Mouse (Mus musculus): ENCODE results near the gene Iqsec3. TPM values are rescaled to one million over a fixed set of nuclear protein-coding genes. Genes with fewer than 3 reads are reported as not detected.

Gene Iqsec3
- total RNA-seq, 2 experiments from 2014 or later, result 4.5 to 7.8 TPM

DNA sequence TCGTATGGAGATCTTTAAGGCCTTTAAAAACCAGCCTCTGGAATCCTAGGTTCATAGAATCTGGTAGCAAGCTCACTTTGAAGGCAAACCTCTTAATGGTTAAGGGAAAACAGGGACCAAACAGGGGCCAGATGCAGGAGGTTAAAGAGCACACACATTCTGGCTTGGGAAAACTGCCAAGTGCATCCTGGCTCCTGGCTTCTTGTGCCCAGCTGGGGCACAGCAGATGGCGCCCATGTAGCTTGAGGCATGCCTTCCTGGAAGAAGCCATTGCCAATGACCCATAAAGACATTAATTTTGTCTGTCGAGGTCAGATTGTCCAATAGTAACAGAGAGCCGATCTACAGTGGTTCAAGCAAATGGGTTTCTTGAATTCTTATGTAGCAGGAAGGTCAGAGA, 109.5 kb downstream of the Iqsec3 start:
- no peak for DNase-seq

DNA sequence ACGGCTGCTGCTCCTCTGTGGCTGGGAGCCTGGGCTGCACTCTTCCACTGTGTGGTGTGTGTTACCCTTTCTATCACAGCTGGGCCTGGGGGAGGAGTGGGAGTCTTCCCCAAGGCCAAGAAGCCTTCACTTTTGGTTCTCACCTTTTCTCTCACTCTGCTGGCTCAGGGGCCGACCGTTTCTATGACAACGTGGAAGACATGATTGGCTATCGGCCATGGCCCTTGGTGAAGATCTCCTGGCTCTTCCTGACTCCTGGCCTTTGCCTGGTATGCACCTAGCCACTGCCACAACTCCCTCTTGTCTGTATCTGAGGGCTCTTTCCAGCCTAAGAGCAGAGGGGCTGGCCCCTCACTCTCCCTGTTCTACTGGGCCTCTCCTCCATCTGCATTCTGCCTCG, 110.4 kb downstream of the Iqsec3 start:
- no peak for DNase-seq

DNA sequence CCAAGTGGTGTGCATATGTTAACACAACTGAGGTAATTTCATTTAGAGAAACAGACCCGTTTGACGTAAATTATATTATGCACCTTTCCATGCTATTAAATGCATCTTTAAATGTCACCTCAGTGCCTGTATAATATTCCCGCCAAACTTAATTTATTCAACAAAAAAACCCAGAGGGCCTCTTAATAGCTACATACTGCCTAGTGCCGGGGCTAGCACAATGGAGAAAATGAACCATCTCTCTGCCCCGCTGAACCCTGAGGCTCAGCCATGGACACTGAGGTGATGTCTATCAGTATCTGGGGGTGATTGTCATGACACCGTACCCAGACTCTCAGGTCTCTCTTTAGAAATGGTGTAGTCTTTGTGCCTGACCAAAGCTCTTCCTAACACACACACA, 116.2 kb downstream of the Iqsec3 start:
- DNase-seq, result no peak

DNA sequence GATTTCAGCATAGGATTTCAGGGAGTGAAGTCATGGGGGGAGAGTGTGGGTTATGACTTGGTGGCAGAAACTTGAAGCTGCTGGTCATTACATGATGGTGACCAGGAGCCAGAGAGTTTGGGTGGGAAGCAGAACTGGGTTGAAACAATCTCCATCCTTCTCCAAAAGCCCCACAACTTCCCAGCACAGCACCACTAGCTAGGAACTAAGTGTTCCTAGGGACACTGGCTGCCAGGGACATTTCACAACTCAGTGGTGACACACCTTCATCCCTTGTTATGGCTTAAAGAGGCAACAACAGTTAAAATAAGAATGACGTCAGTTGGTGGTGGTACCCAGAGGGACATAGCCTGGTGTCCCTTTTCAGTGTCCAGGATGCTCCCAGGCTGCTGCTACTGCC, 117.4 kb downstream of the Iqsec3 start:
- DNase-seq, result no peak

DNA sequence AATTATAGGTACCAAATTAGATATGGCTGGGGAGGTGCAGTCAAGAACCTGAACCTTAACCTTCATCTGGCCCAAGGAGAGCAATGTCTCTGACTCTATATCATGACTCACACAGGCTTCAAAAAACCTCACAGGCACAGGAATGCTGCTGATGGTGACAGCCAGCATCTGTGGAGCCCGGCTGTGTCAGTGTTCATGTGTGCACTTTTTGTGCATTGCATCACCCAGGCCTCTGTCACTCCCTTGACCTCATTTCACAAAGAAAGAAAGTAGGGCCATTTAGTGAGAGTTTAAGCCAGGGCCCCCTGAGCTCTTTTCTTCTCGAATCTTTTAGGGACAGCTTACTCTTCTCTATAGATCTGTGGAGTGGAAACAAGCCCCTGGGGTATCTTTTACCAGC, 121.2 kb downstream of the Iqsec3 start:
- no peak for DNase-seq

DNA sequence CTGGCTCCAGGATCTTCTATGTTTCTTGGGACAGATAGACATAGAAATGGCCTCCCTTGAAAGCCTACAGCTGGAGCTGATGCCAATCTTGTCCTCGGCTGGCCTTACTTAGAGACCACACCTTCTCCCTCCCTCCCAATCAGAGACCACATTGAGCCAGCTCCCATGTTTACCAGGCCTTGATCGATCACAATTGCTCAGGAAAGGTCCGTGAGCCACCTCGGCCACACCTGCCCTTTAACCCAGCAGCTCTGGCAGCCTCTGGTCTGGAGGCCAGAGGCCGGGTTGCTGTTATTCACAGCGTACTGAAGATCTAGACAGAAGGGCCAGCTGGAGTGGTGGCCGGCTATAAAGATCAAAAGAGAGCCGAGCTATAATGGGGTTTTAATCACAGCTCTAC, 127.0 kb downstream of the Iqsec3 start:
- DNase-seq, result no peak

DNA sequence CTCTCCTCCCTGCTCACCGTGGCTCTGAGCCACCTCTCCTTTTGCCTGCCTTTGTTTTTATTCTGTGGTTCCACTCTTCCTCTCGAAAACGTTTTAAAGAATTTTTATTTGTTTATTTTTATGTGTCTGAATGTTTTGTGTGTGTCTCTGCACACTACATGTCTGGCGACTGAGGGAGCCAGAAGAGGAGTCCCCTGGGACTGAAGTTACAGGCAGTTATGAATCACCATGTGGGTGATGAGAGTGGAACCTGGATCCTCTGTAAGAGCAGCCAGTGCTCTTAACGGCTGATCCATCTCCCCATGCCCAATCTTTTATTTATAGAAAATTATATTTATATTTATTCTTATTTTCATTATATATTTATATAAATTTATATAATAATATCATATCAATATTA, 129.1 kb downstream of the Iqsec3 start:
- DNase-seq, result no peak

DNA sequence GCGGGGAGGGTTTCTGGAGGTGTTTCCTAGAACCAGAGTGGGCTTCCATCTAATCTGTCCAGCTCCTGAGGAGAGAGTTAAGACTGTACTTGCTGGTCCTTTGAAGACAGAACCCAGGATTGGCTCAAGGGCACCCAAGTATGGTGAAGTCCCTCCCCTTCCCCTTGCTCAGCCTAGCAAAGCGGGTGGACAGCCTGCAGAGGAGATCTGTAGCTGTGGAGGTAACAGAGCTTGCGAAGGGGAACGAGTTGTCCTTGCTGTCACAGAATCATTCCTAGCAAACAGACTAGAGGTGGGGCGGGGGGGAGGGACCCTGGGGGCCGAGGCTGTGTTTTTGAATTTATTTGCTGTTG, 129.7 kb downstream of the Iqsec3 start:
- DNase-seq, result no peak

DNA sequence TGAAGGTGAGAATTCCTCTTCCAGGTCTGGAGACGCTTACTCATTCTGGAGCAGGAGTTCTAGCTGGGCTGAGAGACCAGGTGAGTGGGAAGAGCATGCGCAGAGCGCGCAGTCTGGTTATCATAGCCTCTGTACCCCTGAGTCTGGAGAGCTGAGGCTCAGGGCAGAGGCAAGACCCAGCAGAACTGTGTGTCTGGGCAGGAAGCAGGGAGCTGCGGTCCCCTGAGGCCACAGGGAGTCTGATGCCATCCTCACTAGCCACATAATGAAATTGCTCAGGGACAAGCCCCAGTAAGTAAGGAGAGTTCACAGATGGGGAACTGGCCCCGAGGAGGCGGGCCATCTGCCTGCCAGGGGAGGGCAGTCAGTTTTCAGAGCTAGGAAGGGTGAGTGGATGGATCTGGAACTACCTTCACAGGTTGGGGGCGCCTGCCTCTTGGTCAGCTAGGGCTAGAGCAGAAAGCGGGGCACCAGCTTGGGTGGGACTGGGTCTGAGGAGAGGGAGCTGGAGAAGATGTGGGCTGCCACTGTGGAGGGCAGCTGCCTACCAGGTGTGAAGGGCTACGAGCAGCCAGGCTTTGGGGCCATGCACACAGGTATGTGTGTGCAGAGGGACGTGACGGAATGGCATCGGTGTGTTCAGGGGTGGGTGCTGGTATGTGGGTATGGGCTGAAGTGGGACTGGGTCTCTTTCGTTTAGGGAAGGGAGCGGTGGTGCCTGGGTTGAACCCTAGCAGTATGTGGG, 130.3 kb downstream of the Iqsec3 start, which contains the start of gene Slc6a12:
Slc6a12 (plus strand) TSS at position 51 of the 745 bp plus-strand sequence.
- DNase-seq, result no peak

DNA sequence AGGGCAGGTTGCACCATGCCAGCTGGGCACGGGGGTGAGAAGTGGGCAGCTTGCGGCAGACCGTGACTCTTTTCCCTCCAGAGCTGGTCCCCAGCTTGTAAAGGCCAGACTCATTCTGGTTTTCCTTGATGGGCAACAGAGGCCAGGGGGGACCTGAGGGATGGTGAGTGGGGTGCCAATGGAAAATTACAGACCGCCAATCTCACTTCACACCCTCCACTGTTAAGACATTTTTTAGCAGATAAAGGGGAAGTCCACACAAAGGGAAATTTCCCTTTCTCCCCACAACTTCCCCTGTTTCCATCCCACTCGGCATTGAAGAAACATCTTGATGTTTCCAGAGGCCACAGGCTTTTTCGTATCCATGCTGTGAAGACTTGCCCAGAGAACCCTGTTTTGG, 131.8 kb downstream of the Iqsec3 start:
- no peak for DNase-seq

DNA sequence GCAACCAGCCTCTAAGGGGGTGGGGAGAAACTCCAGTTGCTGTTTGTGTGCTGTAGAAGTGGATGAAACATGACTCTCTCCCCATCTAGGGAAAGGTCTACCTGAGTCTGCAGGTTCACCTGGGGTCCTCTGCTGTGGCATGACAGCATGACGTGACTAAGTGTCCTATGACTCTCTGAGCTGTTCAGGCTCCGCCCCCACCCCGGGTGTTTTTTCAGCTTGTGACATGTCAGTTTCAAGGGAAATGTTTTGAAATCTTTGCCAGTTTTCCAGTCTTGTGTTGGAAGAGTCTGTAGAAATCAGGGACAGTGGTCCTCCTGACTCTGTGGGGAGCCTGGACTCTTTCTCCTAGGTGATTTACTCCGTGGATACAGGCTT, 135.0 kb downstream of the Iqsec3 start:
- no peak for DNase-seq

DNA sequence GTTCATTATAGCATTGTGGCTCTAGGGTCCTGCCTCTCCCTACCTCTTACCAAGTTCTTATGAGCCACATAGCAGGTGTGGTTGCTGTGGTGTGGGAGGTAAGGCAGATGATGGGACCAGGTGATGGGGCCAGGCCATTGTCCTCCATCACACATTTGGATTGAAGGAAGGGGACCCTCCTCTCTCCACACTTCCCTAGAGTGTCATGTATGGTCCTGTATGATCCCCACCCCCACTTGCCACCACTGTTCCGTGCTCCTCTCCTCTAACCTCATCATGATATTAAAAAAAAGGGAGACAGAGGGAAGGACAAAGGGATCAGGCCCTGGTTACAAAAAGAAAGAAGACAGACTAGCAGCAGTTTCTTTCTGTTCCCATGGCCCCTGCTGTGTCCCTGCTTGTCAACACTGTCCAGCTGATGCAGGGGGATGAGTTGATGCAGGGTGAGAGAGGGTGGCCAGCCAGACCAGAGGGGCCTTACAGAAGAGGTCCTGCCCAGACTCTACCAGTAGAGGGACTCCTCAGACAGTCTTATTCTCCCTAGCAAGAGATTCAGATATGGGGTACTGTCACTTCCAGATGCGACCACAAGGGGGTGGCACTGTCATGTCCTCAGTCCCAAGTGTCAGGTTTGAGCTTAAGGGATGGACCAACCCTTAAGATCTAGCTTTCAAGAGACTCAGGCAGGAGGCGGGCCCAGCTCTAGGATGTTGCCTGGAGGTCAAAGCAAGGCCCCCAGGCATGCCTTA, 135.5 kb downstream of the Iqsec3 start:
- peak; percentile 82 for DNase-seq

DNA sequence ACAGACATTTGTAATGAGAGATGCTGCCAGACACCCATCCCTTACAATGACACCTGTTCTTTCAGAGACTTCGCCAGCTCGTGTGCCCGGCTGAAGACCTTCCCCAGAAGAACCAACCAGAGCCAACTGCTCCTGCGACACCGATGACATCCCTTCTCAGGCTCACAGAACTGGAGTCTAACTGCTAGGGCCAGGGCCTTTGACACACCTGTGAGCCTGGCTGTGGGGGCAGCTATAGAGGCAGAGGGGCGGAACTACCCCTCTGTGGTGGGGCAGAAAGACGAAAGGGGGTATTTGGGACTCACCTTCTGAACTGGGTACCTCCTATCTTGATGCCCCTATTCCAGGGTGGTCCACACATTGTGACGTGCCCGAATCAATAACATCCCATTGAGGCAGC, 136.2 kb downstream of the Iqsec3 start:
- DNase-seq, result no peak

DNA sequence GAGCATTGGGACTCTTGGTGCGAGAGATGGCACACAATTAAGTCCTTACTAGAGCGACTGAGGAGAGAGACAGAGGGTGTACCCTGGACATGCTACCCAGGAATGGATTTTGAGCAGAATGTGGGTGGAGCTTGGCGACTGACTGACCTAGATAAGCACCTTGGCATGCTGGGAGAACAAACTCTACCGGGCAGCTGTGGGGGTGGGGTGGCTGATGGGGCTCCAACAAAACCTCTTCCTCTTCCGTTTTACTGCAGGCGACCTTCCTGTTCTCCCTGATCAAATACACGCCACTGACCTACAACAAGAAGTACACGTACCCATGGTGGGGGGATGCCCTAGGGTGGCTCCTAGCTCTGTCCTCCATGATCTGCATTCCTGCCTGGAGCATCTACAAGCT, 136.9 kb downstream of the Iqsec3 start:
- DNase-seq, result no peak

DNA sequence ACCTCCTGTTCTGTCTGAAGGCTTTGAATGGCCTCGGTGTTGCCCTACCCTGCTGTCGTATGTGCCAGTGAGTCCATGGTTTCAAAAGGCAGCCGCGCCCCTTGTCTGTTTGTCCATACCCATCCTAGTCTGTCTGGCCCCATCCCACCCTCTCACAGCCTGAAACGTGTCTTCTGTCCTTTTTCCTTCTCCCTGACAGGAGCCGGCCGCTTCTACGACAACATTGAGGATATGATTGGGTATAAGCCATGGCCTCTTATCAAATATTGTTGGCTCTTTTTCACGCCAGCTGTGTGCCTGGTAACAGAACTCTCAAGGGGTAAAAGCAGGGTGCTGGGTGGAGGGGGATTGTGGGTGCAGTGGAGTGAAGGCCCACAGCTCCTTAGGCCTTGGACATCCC, 137.6 kb downstream of the Iqsec3 start:
- DNase-seq, result no peak

DNA sequence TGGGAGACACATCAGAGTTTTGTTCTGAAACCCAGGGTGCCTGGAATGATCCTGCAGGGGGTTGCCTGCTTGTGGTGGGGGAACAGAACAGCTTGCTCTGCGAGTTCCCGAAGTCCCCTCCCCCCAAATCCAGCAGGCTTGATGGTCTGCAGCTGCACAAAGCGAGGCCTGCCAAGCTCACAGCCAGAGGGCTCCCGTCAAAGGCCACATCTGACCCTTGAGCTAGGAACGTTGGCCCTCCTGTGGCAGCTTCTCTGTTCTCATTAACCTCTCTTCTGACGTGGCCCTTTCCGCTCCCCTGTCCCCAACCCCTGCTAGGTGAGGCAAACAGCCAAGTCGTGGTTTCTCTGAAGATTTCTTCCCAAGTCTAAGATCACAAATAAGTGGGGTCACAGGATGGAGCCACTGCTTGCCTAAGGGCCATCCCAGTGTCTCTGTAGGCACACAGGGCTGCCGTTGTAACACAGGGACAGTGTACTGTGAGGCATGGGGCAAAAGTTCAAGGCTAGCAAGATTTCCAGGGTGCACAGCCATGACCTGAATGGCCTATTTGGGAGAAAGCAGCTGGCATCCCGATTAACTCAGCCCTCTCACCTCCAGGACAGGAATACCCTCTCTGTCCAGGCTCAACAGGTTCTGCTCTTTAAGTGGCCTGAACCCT, 143.5 kb downstream of the Iqsec3 start:
- DNase-seq, result no peak

DNA sequence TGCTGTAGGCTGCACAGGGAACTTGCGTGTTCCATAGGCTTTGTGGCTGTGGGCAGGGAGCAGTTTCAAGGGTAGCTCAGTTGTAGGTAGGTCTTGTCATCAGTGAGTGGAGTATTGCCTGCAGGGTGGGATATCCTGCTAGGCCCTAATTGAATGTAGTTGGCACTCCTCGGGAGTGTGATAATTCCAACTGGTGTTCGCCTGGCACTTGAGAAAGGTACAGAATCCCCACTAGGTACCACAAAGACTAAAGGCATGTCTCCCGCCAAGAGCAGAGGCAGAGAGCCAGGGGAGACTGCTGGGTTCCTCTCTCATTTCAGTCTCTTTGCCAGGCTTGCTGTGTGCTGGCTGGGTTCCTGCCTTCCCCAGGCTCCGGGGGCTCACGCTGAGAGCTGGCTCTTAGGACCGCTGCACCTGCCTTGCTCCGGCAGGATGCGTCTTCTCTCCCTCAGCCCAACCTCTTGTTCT, 145.0 kb downstream of the Iqsec3 start:
- DNase-seq, result peak; percentile 63

DNA sequence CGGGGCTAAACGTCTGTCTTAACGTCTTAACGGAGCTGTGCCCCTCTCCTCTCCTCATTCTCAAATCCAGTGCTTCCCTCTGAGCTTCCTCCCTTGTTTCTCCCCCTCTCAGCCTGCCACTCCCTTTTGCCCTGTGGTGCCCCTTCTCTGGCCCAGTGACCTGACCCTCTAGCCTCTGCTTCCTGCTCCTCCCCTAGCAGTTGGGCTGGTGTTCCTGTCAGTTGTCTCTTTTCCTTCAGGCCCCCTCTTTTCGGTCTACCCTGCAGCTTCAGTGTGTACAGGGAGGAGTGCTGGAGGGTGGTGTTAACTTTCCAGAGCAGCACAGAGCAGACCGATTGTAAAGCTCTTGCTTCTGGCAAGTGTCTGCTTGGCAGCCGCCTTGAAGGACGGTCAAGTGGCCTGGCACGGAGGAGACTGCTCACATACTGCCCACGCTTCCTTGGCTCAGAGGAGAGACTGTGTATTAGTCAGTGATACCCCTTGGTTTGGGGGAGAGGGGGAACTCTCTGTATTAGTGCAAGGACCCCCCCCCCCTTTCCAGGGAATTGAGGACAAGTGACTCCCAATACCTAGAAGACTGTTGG, 146.9 kb downstream of the Iqsec3 start:
- peak; percentile 41 for DNase-seq

DNA sequence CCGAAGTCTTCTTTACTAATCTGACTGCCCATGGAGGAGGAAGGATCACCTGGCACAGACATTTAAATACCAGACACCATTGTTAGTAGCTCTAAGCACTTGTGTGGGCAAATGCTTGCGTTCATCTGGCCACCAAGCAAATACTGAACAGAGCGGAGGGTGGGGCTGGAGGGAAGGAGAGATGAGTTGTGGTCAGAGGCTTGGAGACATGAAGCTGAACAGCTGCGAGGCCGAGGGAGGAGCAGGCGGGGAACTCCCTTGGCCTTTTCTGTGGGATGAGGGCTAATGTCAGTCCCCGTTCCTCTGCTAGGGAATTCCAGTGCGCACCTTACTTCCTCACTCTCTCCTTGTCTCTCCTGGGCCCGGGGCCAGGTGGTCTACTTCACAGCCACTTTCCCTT, 147.7 kb downstream of the Iqsec3 start:
- DNase-seq, result no peak

DNA sequence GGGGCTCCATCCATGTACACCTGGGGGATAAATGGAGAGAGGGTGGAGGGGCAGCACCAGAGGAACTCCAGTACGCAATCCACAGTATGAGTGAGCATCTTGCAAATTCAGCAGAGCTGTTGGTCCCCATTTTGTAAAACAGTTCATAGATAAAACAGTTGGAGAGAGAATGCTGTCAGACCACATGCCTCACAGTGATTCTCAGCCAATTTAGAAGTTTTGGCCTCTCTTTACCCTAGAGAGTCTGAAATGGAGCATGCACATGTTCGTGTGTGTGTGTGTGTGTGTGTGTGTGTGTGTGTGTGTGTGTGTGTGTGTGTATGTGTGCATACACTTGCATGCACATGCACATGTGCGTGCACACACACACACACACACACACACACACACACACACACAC, 148.2 kb downstream of the Iqsec3 start:
- no peak for DNase-seq
